Mouse (Mus musculus) midbrain, embryonic 13.5 days (tissue): ENCODE measurements around the gene Perm1. TPM values are rescaled to one million over a fixed set of nuclear protein-coding genes. Genes with fewer than 3 reads are reported as not detected.

ENCODE experiments used
- ATAC-seq: fragments of 200-750 bp; cut with Nextera tagmentation; 2 replicates; pipeline ENCODE4 v1.8.0; 2017; ENCODE audit warnings: mild to moderate bottlenecking, moderate TSS enrichment, moderate library complexity
- H3K27ac ChIP-seq: fragments of 300-500 bp; sonication (generic); 2 replicates; pipeline ENCODE4 v1.5.1; 2015; ENCODE audit warnings: inconsistent platforms, mild to moderate bottlenecking, moderate library complexity
- H3K27me3 ChIP-seq: fragments of 300-500 bp; sonication (generic); 2 replicates; pipeline ENCODE4 v1.6.1; 2015; ENCODE audit warnings: mild to moderate bottlenecking, inconsistent platforms
- H3K36me3 ChIP-seq: fragments of 300-500 bp; sonication (generic); 2 replicates; pipeline ENCODE4 v1.6.1; 2015; ENCODE audit warnings: mild to moderate bottlenecking, inconsistent platforms
- H3K4me1 ChIP-seq: fragments of 300-500 bp; sonication (generic); replicated peaks from 2 replicates; pipeline ENCODE4 v1.6.1; 2015; ENCODE audit warnings: inconsistent platforms
- H3K4me2 ChIP-seq: fragments of 300-500 bp; sonication (generic); replicated peaks from 2 replicates; pipeline ENCODE4 v1.6.1; 2015; ENCODE audit warnings: moderate library complexity, mild to moderate bottlenecking, inconsistent platforms
- H3K4me3 ChIP-seq: fragments of 300-500 bp; sonication (generic); replicated peaks from 2 replicates; pipeline ENCODE4 v1.5.1; 2015; ENCODE audit warnings: mild to moderate bottlenecking, inconsistent platforms
- H3K9ac ChIP-seq: fragments of 300-500 bp; sonication (generic); replicated peaks from 2 replicates; pipeline ENCODE4 v1.6.1; 2015; ENCODE audit warnings: mild to moderate bottlenecking, inconsistent platforms
- H3K9me3 ChIP-seq: fragments of 300-500 bp; sonication (generic); 2 replicates; pipeline ENCODE4 v1.6.1; 2016; ENCODE audit warnings: mild to moderate bottlenecking, inconsistent platforms
- WGBS: fragments of 180-500 bp; shearing (Covaris S2); methylation state at CpG from one replicate; pipeline ENCODE4 v1.1.7; 2015; 5-methylcytosine and 5-hydroxymethylcytosine counted together
- microRNA-seq: library from miRNA; unstranded; fragments of <30 nt; microRNA quantifications from one replicate; pipeline ENCODE4, GENCODE M21; 2016
- polyA plus RNA-seq: library from polyadenylated mRNA; unstranded; fragments of >200 nt; fragmentation: Nextera tagmentation; extraction: Ambion mirVana; gene quantifications from 2 replicates; pipeline ENCODE4 v1.2.1, GENCODE M21; 2015

Gene Perm1
- polyA plus RNA-seq, 1 experiment from 2014 or later: 2.5 TPM

DNA sequence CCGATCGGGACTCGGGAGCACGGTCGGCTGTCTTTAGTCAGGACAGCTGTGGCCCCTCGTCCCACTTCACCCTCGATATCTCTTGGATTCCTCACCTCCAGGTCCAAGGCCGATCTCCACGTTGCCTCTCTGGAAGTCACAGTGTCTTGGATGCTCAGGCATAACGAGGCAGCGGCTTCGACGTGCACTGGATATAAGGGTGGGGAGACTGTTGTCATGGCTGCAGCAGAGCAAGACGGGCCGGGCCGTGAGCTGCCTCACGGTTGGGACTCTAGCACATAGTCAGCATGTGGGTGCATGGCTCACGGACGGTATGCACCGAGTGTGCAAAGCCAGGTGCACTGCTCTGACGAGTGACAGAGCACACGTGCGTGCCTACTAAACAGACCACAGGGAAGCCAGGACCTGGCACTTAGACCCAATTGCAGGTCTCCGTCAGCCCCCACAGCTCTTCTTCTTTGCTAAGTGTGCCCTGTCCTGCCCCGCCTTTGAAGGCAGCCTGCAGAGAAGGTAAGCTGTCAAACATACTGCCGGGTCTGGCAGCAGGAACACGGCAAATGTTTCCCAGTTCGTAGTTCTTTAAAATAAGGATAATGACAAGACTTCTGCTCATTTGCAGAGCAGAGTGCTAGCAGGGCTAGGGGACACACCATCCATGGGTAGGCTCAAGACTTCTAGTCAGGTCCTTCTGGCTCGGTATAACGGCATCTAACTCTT is 38.9 kb downstream of the Perm1 start:
- ATAC-seq: peak; percentile 73
- Histone ChIP-seq H3K4me1 (peaks cover 48% of the 10 kb centered on the region), H3K9me3 (no peaks in the 10 kb centered on the region), H3K27me3 (peaks cover 20% of the 10 kb centered on the region), H3K4me3 (peak overlapping the region; percentile 26), H3K9ac (peak overlapping the region; percentile 21; the same call in 1 of the 2 replicates), H3K27ac (peak overlapping the region; percentile 53), H3K36me3 (peaks cover 1% of the 10 kb centered on the region; the same call in 1 of the 2 replicates), H3K4me2 (peak overlapping the region; percentile 46)
- WGBS: 2% methylated on average over 23 of the region's 30 CpGs

DNA sequence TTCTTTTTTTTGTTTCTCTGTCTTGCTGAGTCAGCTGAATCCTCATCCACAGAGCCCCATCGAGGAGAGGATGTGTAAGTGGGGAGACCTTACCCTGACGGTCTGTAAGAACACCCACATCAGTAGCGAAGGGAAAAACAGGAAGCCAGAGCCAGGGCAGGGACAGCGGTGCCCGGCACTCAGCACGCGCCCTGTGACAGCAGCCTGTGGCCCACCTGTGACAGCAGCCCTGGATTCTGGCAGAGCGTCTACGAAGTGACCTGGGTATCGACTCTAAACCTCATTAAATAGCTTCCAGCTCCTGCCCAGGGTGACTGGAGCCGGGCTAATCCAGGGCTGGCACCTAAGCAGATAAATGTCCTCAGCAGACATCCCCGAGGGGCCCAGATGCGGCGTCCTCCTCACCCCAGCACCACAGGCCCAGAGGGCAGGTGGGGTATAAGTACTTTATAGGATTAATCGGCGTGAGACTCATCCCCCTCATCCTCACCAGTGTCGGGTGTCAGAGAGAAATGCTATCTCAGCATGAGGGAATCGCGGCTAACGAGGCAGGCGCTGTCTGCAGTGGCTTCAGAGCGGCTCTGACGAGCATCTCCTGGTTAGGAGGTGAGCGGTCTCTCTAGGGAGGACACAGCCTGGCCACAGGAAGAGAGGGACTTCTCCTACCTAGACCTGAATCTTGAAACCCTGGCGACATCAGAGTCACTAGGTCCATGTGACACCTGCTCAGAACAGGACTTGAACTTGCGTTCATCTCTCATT is 39.6 kb downstream of the Perm1 start, which contains the start of gene Samd11:
Gene Samd11 (minus strand): TSS at position 580 of the 762 bp plus-strand sequence.
- Histone ChIP-seq H3K27ac (peak within 1 kb of the TSS; percentile 53), H3K36me3 (no peaks in the 10 kb centered on the region), H3K4me1 (peaks cover 41% of the 10 kb centered on the region), H3K27me3 (peaks cover 20% of the 10 kb centered on the region), H3K9me3 (no peaks in the 10 kb centered on the region), H3K4me3 (peak within 1 kb of the TSS; percentile 26), H3K9ac (peak within 1 kb of the TSS; percentile 21), H3K4me2 (peak within 1 kb of the TSS; percentile 46)
- 3% methylated on average over 26 of the region's 26 CpGs for WGBS
- ATAC-seq: peak; percentile 38

Small RNAs within 50 kb of the gene (microRNA-seq; reads per million reads assigned to microRNA genes)
- gene Mir7658: 4.9 reads per million, percentile 20 among the genes with 10 or more reads in this experiment

Other genes starting within 250 kb of the Perm1 start
- gene B3galt6, start 223.2 kb upstream of the Perm1 start, polyA plus RNA-seq: 25.0 and 26.9 TPM in 2 replicates
- 125 and 128 TPM in 2 replicates for gene Sdf4, start 223.0 kb upstream of the Perm1 start, polyA plus RNA-seq
- 0.57 TPM in 2 replicates for gene Tnfrsf4, start 202.0 kb upstream of the Perm1 start, polyA plus RNA-seq
- 2.0 and 2.3 TPM in 2 replicates for gene Tnfrsf18, start 189.7 kb upstream of the Perm1 start, polyA plus RNA-seq
- gene Ttll10, start 156.5 kb upstream of the Perm1 start, polyA plus RNA-seq: not detected in 2 replicates
- gene 9430015G10Rik, start 105.9 kb upstream of the Perm1 start, polyA plus RNA-seq: 36.6 and 40.6 TPM in 2 replicates
- 0.66 and 0.93 TPM in 2 replicates for gene Rnf223, start 85.4 kb upstream of the Perm1 start, polyA plus RNA-seq
- gene Agrn, start 18.4 kb upstream of the Perm1 start, polyA plus RNA-seq: 129 and 142 TPM in 2 replicates
- gene Isg15, start 15.1 kb upstream of the Perm1 start, polyA plus RNA-seq: 1.2 and 2.0 TPM in 2 replicates
- 5.3 and 6.9 TPM in 2 replicates for gene AW011738, start 12.6 kb upstream of the Perm1 start, polyA plus RNA-seq
- gene Plekhn1, start 19.0 kb downstream of the Perm1 start, polyA plus RNA-seq: 26.4 and 28.3 TPM in 2 replicates
- 57.9 and 60.1 TPM in 2 replicates for gene Noc2l, start 20.1 kb downstream of the Perm1 start, polyA plus RNA-seq
- 5.2 and 6.0 TPM in 2 replicates for gene Samd11, start 39.8 kb downstream of the Perm1 start, polyA plus RNA-seq
- gene Vmn2r-ps159, start 115.2 kb downstream of the Perm1 start, polyA plus RNA-seq: not detected in 2 replicates